Comparison of ENCODE assay signal across 22 mouse cellular contexts in genomic region chr13:113000576-113001318, GRCm38 (mm10). TPM values are rescaled to one million over a fixed set of nuclear protein-coding genes. Genes with fewer than 3 reads are reported as not detected.
A peak's percentile ranks its signal among the peaks of the same experiment; 100 is the strongest.
DNase-seq lines count a peak whose midpoint lies in the region; ATAC-seq and TF ChIP-seq lines count a peak whose summit lies in the region.
"Had no signal": no experiment of that assay in that cellular context is flagged by ENCODE, and none has a peak within 500 bp of the region (broad histone marks: within the 10 kb centered on the region; RNA-seq: fewer than 3 reads in every experiment).

No protein-coding gene starts in this region.

- WGBS in kidney, embryonic 14.5 days, result 58% methylated on average over 9 of the region's 9 CpGs
- 62% methylated on average over 9 of the region's 9 CpGs for WGBS in kidney, embryonic 15.5 days
- WGBS in embryonic facial prominence, embryonic 13.5 days, result 55% methylated on average over 9 of the region's 9 CpGs

- H3K9ac ChIP-seq in kidney, embryonic 14.5 days (ENCODE audit: low read depth, low read length), result no peak overlapping the region
- no peak overlapping the region for H3K9ac ChIP-seq in kidney, embryonic 15.5 days
- H3K9ac ChIP-seq in embryonic facial prominence, embryonic 13.5 days, result no peak overlapping the region
- H3K9ac ChIP-seq: heart, embryonic 12.5 days had no signal

- H3K4me2 ChIP-seq in kidney, embryonic 14.5 days (replicated peaks; ENCODE audit: low read depth, low read length), result no peak overlapping the region
- no peak overlapping the region for H3K4me2 ChIP-seq in kidney, embryonic 15.5 days
- no peak overlapping the region for H3K4me2 ChIP-seq in embryonic facial prominence, embryonic 13.5 days
- H3K4me2 ChIP-seq: heart, embryonic 12.5 days had no signal

- H3K9me3 ChIP-seq in kidney, embryonic 14.5 days (ENCODE audit: control insufficient read depth, low read length), result no peaks in the 10 kb centered on the region
- H3K9me3 ChIP-seq in kidney, embryonic 15.5 days (replicated peaks), result no peaks in the 10 kb centered on the region
- no peaks in the 10 kb centered on the region for H3K9me3 ChIP-seq in embryonic facial prominence, embryonic 13.5 days
- H3K9me3 ChIP-seq: heart, embryonic 12.5 days had no signal

- peak; percentile 81 to 89 for DNase-seq in lung, adult 18-20 months
- DNase-seq in lung, postnatal 36 days, result peak; percentile 85
- DNase-seq in gastrocnemius, adult 2 months, result no peak
- DNase-seq in gastrocnemius, postnatal 10 days, result no peak
- DNase-seq in gastrocnemius, postnatal 25 days, result no peak
- DNase-seq: B cell, adult 2 months; cerebellum, adult 18-20 months; heart, postnatal 36 days; kidney, postnatal 36 days; thymus, adult 2 months had no signal

- H3K4me1 ChIP-seq in kidney, embryonic 14.5 days (ENCODE audit: control insufficient read depth, insufficient read depth, low read length), result peaks cover 6% of the 10 kb centered on the region; the same call in 1 of the 2 replicates
- H3K4me1 ChIP-seq in kidney, embryonic 15.5 days, result peaks cover 12% of the 10 kb centered on the region
- H3K4me1 ChIP-seq in embryonic facial prominence, embryonic 13.5 days, result peaks cover 16% of the 10 kb centered on the region

- H3K4me3 ChIP-seq in kidney, embryonic 14.5 days (ENCODE audit: low read length), result no peak overlapping the region
- H3K4me3 ChIP-seq in kidney, embryonic 15.5 days (replicated peaks), result no peak overlapping the region
- no peak overlapping the region for H3K4me3 ChIP-seq in embryonic facial prominence, embryonic 13.5 days
- H3K4me3 ChIP-seq in gastrocnemius, adult 2 months, result no peak overlapping the region
- H3K4me3 ChIP-seq: heart, embryonic 12.5 days had no signal

- H3K36me3 ChIP-seq in kidney, embryonic 14.5 days (ENCODE audit: control insufficient read depth, insufficient read depth, low read length), result no peaks in the 10 kb centered on the region
- no peaks in the 10 kb centered on the region for H3K36me3 ChIP-seq in kidney, embryonic 15.5 days
- no peaks in the 10 kb centered on the region for H3K36me3 ChIP-seq in embryonic facial prominence, embryonic 13.5 days
- H3K36me3 ChIP-seq: heart, embryonic 12.5 days had no signal

- intact Hi-C loops in gastrocnemius, adult 2 months (cut with DNase I), result no loop called here

- TF ChIP-seq CTCF in gastrocnemius, adult 2 months (IDR thresholded peaks at IDR 0.05), result no peak

- no peak overlapping the region for H3K27ac ChIP-seq in kidney, embryonic 14.5 days (ENCODE audit: low read depth, low read length)
- H3K27ac ChIP-seq in kidney, embryonic 15.5 days, result no peak overlapping the region
- no peak overlapping the region for H3K27ac ChIP-seq in embryonic facial prominence, embryonic 13.5 days
- no peak overlapping the region for H3K27ac ChIP-seq in gastrocnemius, adult 2 months

- ATAC-seq in kidney, embryonic 14.5 days (ENCODE audit: low FRiP score, low TSS enrichment), result peak; percentile 82; the same call in 1 of the 2 replicates
- ATAC-seq in kidney, embryonic 15.5 days (replicated peaks; ENCODE audit: low FRiP score), result no peak
- peak; percentile 62; the same call in 1 of the 2 replicates for ATAC-seq in embryonic facial prominence, embryonic 13.5 days (ENCODE audit: insufficient number of reproducible peaks, insufficient read depth, low FRiP score, low TSS enrichment, low read depth)
- ATAC-seq: forebrain, embryonic 14.5 days; midbrain, embryonic 16.5 days had no signal

- H3K27me3 ChIP-seq in kidney, embryonic 14.5 days (ENCODE audit: control insufficient read depth, insufficient read depth, low read length), result peaks cover 43% of the 10 kb centered on the region
- peaks cover 70% of the 10 kb centered on the region for H3K27me3 ChIP-seq in kidney, embryonic 15.5 days
- peaks cover 58% of the 10 kb centered on the region for H3K27me3 ChIP-seq in embryonic facial prominence, embryonic 13.5 days

RNA-seq across cellular contexts. Expression of gene Mcidas, which starts 7.1 kb away (rescaled TPM):
- not detected in 2 replicates for polyA plus RNA-seq in kidney, embryonic 14.5 days (2014; fragmentation: Nextera tagmentation; extraction: Ambion mirVana)
- polyA plus RNA-seq in kidney, embryonic 15.5 days (2015; fragmentation: Nextera tagmentation; extraction: Ambion mirVana), result not detected in 2 replicates
- polyA plus RNA-seq in embryonic facial prominence, embryonic 13.5 days (2015; fragmentation: Nextera tagmentation; extraction: Ambion mirVana), result 0.21 and 0.34 TPM in 2 replicates
- total RNA-seq in gastrocnemius, adult 2 months (2021), result not detected
- not detected for total RNA-seq in gastrocnemius, postnatal 10 days (2021)
- not detected for total RNA-seq in gastrocnemius, postnatal 25 days (2021)
- total RNA-seq: adrenal gland, adult 18-20 months; gastrocnemius, adult 8-10 months; heart, postnatal 36 days; liver, adult 2 months; megakaryocyte, adult 5-6 weeks had no signal
- polyA plus RNA-seq: heart, embryonic 12.5 days; liver, adult 2 months; neural tube, embryonic 11.5 days had no signal

RNA-seq across cellular contexts. Expression of gene Ccno, which starts 13.1 kb away (rescaled TPM):
- polyA plus RNA-seq in kidney, embryonic 14.5 days (2014; fragmentation: Nextera tagmentation; extraction: Ambion mirVana), result 0.17 and 0.55 TPM in 2 replicates
- 0.49 and 0.61 TPM in 2 replicates for polyA plus RNA-seq in kidney, embryonic 15.5 days (2015; fragmentation: Nextera tagmentation; extraction: Ambion mirVana)
- polyA plus RNA-seq in embryonic facial prominence, embryonic 13.5 days (2015; fragmentation: Nextera tagmentation; extraction: Ambion mirVana), result 0.63 and 1.1 TPM in 2 replicates
- not detected for total RNA-seq in gastrocnemius, adult 2 months (2021)
- total RNA-seq in gastrocnemius, postnatal 10 days (2021), result under 1 TPM; 0.21 to 0.23 TPM
- not detected for total RNA-seq in gastrocnemius, postnatal 25 days (2021)
- total RNA-seq: gastrocnemius, adult 8-10 months had no signal

RNA-seq across cellular contexts. Expression of gene Cdc20b, which starts 34.2 kb away (rescaled TPM):
- polyA plus RNA-seq in kidney, embryonic 14.5 days (2014; fragmentation: Nextera tagmentation; extraction: Ambion mirVana), result not detected in 2 replicates
- not detected in 2 replicates for polyA plus RNA-seq in kidney, embryonic 15.5 days (2015; fragmentation: Nextera tagmentation; extraction: Ambion mirVana)
- polyA plus RNA-seq in embryonic facial prominence, embryonic 13.5 days (2015; fragmentation: Nextera tagmentation; extraction: Ambion mirVana), result 0.14 TPM in 1 of 2 replicates, not detected in the other
- not detected for total RNA-seq in gastrocnemius, adult 2 months (2021)
- total RNA-seq in gastrocnemius, postnatal 10 days (2021), result not detected
- not detected for total RNA-seq in gastrocnemius, postnatal 25 days (2021)
- total RNA-seq: adrenal gland, adult 18-20 months; gastrocnemius, adult 8-10 months; heart, postnatal 36 days; left cerebral cortex, postnatal 14 days; liver, adult 2 months; megakaryocyte, adult 5-6 weeks had no signal
- polyA plus RNA-seq: heart, embryonic 12.5 days; liver, adult 2 months; neural tube, embryonic 11.5 days had no signal

RNA-seq across cellular contexts. Expression of gene Gpx8, which starts 45.5 kb away (rescaled TPM):
- 142 and 204 TPM in 2 replicates for polyA plus RNA-seq in kidney, embryonic 14.5 days (2014; fragmentation: Nextera tagmentation; extraction: Ambion mirVana)
- polyA plus RNA-seq in kidney, embryonic 15.5 days (2015; fragmentation: Nextera tagmentation; extraction: Ambion mirVana), result 161 TPM in 2 replicates
- 181 and 205 TPM in 2 replicates for polyA plus RNA-seq in embryonic facial prominence, embryonic 13.5 days (2015; fragmentation: Nextera tagmentation; extraction: Ambion mirVana)
- total RNA-seq in gastrocnemius, adult 2 months (2021), result 10 to 100 TPM in 1 of 2 experiments, 1 to 10 TPM in 1; 5.5 to 10.6 TPM
- total RNA-seq in gastrocnemius, postnatal 10 days (2021), result 10 to 100 TPM; 36.2 to 43.7 TPM
- total RNA-seq in gastrocnemius, postnatal 25 days (2021), result 10 to 100 TPM; 10.3 to 16.3 TPM

Comparison
In these comparisons a context has a peak if more than half of its experiments do, and no peak if none do; other contexts are left out.
1. DNase-seq: peak in lung, adult 18-20 months (2 of 2) and lung, postnatal 36 days (single experiment); none in gastrocnemius, adult 2 months (single experiment), gastrocnemius, postnatal 10 days (single experiment) and gastrocnemius, postnatal 25 days (single experiment).